Mouse (Mus musculus): ENCODE measurements at regions not wholly inside any gene's neighbourhood (a gene's known extent, or its start where the extent isn't known, plus 50 kb on each side); places are given as distances from the start of the nearest gene placed in this dataset.

- no peak for DNase-seq (ENCODE audit: low spot score)
Measured at GRCm38 (mm10) chr2:101370991-101371736, 253.4 kb upstream of the Rag2 start.

- DNase-seq (ENCODE audit: low spot score): no peak
Measured at GRCm38 (mm10) chr2:101371834-101372493, 252.6 kb upstream of the Rag2 start.

- DNase-seq (ENCODE audit: low spot score): no peak
Measured at GRCm38 (mm10) chr2:101380595-101380994, 243.9 kb upstream of the Rag2 start.

- no peak for DNase-seq (ENCODE audit: low spot score)
Measured at GRCm38 (mm10) chr2:101415002-101415401, 209.5 kb upstream of the Rag2 start.

- no peak for DNase-seq (ENCODE audit: low spot score)
Measured at GRCm38 (mm10) chr2:101416702-101417101, 207.8 kb upstream of the Rag2 start.

- no peak for DNase-seq (ENCODE audit: low spot score)
Measured at GRCm38 (mm10) chr2:101433141-101433895, 191.2 kb upstream of the Rag2 start.

GRCm38 (mm10) chr2:101440231-101440630 is 184.3 kb upstream of the Rag2 start:
- no peak for DNase-seq (ENCODE audit: low spot score)

GRCm38 (mm10) chr2:101441081-101441630 is 183.4 kb upstream of the Rag2 start:
- no peak for DNase-seq (ENCODE audit: low spot score)

- DNase-seq (ENCODE audit: low spot score): no peak
Measured at GRCm38 (mm10) chr2:101455591-101455990, 168.9 kb upstream of the Rag2 start.

GRCm38 (mm10) chr2:101458959-101459358 is 165.6 kb upstream of the Rag2 start:
- no peak for DNase-seq (ENCODE audit: low spot score)

- DNase-seq (ENCODE audit: low spot score): no peak
Measured at GRCm38 (mm10) chr2:101462450-101462849, 162.1 kb upstream of the Rag2 start.

GRCm38 (mm10) chr2:101464291-101465140 is 160.0 kb upstream of the Rag2 start:
- no peak for DNase-seq (ENCODE audit: low spot score)

GRCm38 (mm10) chr2:101470569-101471100 is 153.9 kb upstream of the Rag2 start:
- DNase-seq (ENCODE audit: low spot score): no peak

- DNase-seq (ENCODE audit: low spot score): peak; percentile 36
Measured at GRCm38 (mm10) chr2:101472449-101473115, 151.9 kb upstream of the Rag2 start.

GRCm38 (mm10) chr2:101473116-101473485 is 151.4 kb upstream of the Rag2 start:
- no peak for DNase-seq (ENCODE audit: low spot score)

GRCm38 (mm10) chr2:101476862-101477261 is 147.7 kb upstream of the Rag2 start:
- no peak for DNase-seq (ENCODE audit: low spot score)

GRCm38 (mm10) chr2:101490207-101490606 is 134.3 kb upstream of the Rag2 start:
- no peak for DNase-seq (ENCODE audit: low spot score)

GRCm38 (mm10) chr2:101491762-101492161 is 132.8 kb upstream of the Rag2 start:
- DNase-seq (ENCODE audit: low spot score): no peak

GRCm38 (mm10) chr2:101508116-101508515 is 116.4 kb upstream of the Rag2 start:
- DNase-seq (ENCODE audit: low spot score): no peak
